Mouse (Mus musculus): Measurements from ENCODE around the gene 9530053A07Rik. TPM values are rescaled to one million over a fixed set of nuclear protein-coding genes. Genes with fewer than 3 reads are reported as not detected.

Gene 9530053A07Rik
- polyA plus RNA-seq, 1 experiment from 2014 or later, result 0.22 TPM

GRCm38 (mm10) chr7:28169489-28170422, 40.5 kb downstream of the 9530053A07Rik start, which contains the start of gene Fbl:
Fbl (plus strand) TSS chr7:28169710.
- DNase-seq (ENCODE audit: low spot score), result peak; percentile 95

- DNase-seq (ENCODE audit: low spot score), result no peak
Measured at GRCm38 (mm10) chr7:28175358-28175757, 46.1 kb downstream of the 9530053A07Rik start.

- DNase-seq (ENCODE audit: low spot score), result peak; percentile 99
Measured at GRCm38 (mm10) chr7:28179228-28179627, 50.0 kb downstream of the 9530053A07Rik start, which contains the start of gene Dyrk1b. Dyrk1b (plus strand) TSS chr7:28179469.

GRCm38 (mm10) chr7:28179741-28180377, 50.6 kb downstream of the 9530053A07Rik start:
- peak; percentile 95 for DNase-seq (ENCODE audit: low spot score)

- no peak for DNase-seq (ENCODE audit: low spot score)
Measured at GRCm38 (mm10) chr7:28180890-28181289, 51.6 kb downstream of the 9530053A07Rik start.

GRCm38 (mm10) chr7:28181376-28181775, 52.1 kb downstream of the 9530053A07Rik start:
- no peak for DNase-seq (ENCODE audit: low spot score)

- no peak for DNase-seq (ENCODE audit: low spot score)
Measured at GRCm38 (mm10) chr7:28182320-28182719, 53.1 kb downstream of the 9530053A07Rik start.

GRCm38 (mm10) chr7:28185884-28186283, 56.6 kb downstream of the 9530053A07Rik start:
- DNase-seq (ENCODE audit: low spot score), result no peak

GRCm38 (mm10) chr7:28186631-28187030, 57.4 kb downstream of the 9530053A07Rik start:
- DNase-seq (ENCODE audit: low spot score), result no peak

- no peak for DNase-seq (ENCODE audit: low spot score)
Measured at GRCm38 (mm10) chr7:28191489-28191888, 62.2 kb downstream of the 9530053A07Rik start.

- no peak for DNase-seq (ENCODE audit: low spot score)
Measured at GRCm38 (mm10) chr7:28191903-28192302, 62.6 kb downstream of the 9530053A07Rik start.

GRCm38 (mm10) chr7:28195414-28196098, 66.3 kb downstream of the 9530053A07Rik start:
- DNase-seq (ENCODE audit: low spot score), result no peak

GRCm38 (mm10) chr7:28196528-28196927, 67.3 kb downstream of the 9530053A07Rik start:
- no peak for DNase-seq (ENCODE audit: low spot score)

GRCm38 (mm10) chr7:28199054-28199453, 69.8 kb downstream of the 9530053A07Rik start:
- no peak for DNase-seq (ENCODE audit: low spot score)

- no peak for DNase-seq (ENCODE audit: low spot score)
Measured at GRCm38 (mm10) chr7:28203207-28204108, 74.2 kb downstream of the 9530053A07Rik start.

- DNase-seq (ENCODE audit: low spot score), result no peak
Measured at GRCm38 (mm10) chr7:28206044-28206600, 76.9 kb downstream of the 9530053A07Rik start.

GRCm38 (mm10) chr7:28208396-28208987, 79.2 kb downstream of the 9530053A07Rik start:
- no peak for DNase-seq (ENCODE audit: low spot score)

- peak; percentile 81 for DNase-seq (ENCODE audit: low spot score)
Measured at GRCm38 (mm10) chr7:28208988-28209508, 79.8 kb downstream of the 9530053A07Rik start.

GRCm38 (mm10) chr7:28210731-28211130, 81.5 kb downstream of the 9530053A07Rik start:
- DNase-seq (ENCODE audit: low spot score), result no peak

Data from thymus, postnatal 0 days (tissue).